Mouse (Mus musculus) spleen, adult 2 months (tissue): Measurements from ENCODE around the gene Mroh8. TPM values are rescaled to one million over a fixed set of nuclear protein-coding genes. Genes with fewer than 3 reads are reported as not detected.

Experiments used
- DNase-seq, 2 experiments: peaks; one replicate each; pipeline versions ENCODE4 v3.0.0 to v3.0.0-alpha.2; 2012 to 2021; ENCODE audit warnings: low spot score in 2 of 2, low read depth in 1 of 2
- H3K27ac ChIP-seq: fragments of 200-500 bp; 2 replicates; pipeline ENCODE4 v1.5.1; 2012; ENCODE audit warnings: low read length, inconsistent platforms; ENCODE audit not compliant: insufficient read depth
- H3K27me3 ChIP-seq: fragments of 200-500 bp; 2 replicates; pipeline ENCODE4 v1.6.1; 2012; ENCODE audit warnings: mild to moderate bottlenecking, moderate library complexity, low read length, inconsistent platforms; ENCODE audit not compliant: control insufficient read depth, insufficient read depth
- H3K36me3 ChIP-seq: fragments of 200-500 bp; 2 replicates; pipeline ENCODE4 v1.6.1; 2012; ENCODE audit warnings: mild to moderate bottlenecking, low read length, inconsistent platforms; ENCODE audit not compliant: control insufficient read depth, insufficient read depth
- H3K4me1 ChIP-seq: fragments of 200-500 bp; 2 replicates; pipeline ENCODE4 v1.6.1; 2011; ENCODE audit warnings: inconsistent platforms; ENCODE audit not compliant: control insufficient read depth, insufficient read depth, insufficient read length
- H3K4me3 ChIP-seq: fragments of 200-500 bp; 2 replicates; pipeline ENCODE4 v1.5.1; 2011; ENCODE audit warnings: mild to moderate bottlenecking, inconsistent platforms; ENCODE audit not compliant: insufficient read depth, insufficient read length; ENCODE audit errors: extremely low read depth
- CTCF ChIP-seq: fragments of 200-500 bp; IDR thresholded peaks from 2 replicates; pipeline ENCODE4 v1.5.1; 2011; ENCODE audit warnings: mild to moderate bottlenecking, inconsistent platforms; ENCODE audit not compliant: insufficient read depth, insufficient read length, insufficient replicate concordance; ENCODE audit errors: extremely low read depth
- POLR2A ChIP-seq: fragments of 200-500 bp; IDR thresholded peaks from 2 replicates; pipeline ENCODE4 v1.6.1; 2011; ENCODE audit warnings: low read depth, low read length, inconsistent platforms
- WGBS: fragments of 180-500 bp; shearing (Covaris S2); methylation state at CpG from one replicate; pipeline ENCODE4 v1.1.7; 2018; 5-methylcytosine and 5-hydroxymethylcytosine counted together
- polyA plus RNA-seq: library from polyadenylated mRNA; depleted of rRNA; stranded (reverse); fragments of >200 nt; gene quantifications from 2 replicates; pipeline ENCODE4 v1.2.3, GENCODE M21; 2012

Gene Mroh8
- polyA plus RNA-seq, 1 experiment: 0.18 TPM

GRCm38 (mm10) chr2:157317220-157317619 lies 37.9 kb upstream of the Mroh8 start:
- no peaks in the 10 kb centered on the region for H3K27me3 ChIP-seq
- no peak for DNase-seq
- no peak overlapping the region for H3K4me3 ChIP-seq
- no peaks in the 10 kb centered on the region for H3K4me1 ChIP-seq
- H3K36me3 ChIP-seq: peaks cover 58% of the 10 kb centered on the region
- H3K27ac ChIP-seq: no peak overlapping the region
- 95% methylated on average over 6 of the region's 6 CpGs for WGBS
- no peak for TF ChIP-seq POLR2A
- no peak for TF ChIP-seq CTCF

- no peak overlapping the region for H3K4me3 ChIP-seq
- no peaks in the 10 kb centered on the region for H3K4me1 ChIP-seq
- DNase-seq: no peak
- peaks cover 56% of the 10 kb centered on the region for H3K36me3 ChIP-seq
- TF ChIP-seq POLR2A (no peak), CTCF (no peak)
- no peaks in the 10 kb centered on the region for H3K27me3 ChIP-seq
- H3K27ac ChIP-seq: no peak overlapping the region
- 97% methylated on average over 14 of the region's 14 CpGs for WGBS
Measured at GRCm38 (mm10) chr2:157316358-157316933, 37.1 kb upstream of the Mroh8 start.

GRCm38 (mm10) chr2:157315486-157315885 lies 36.1 kb upstream of the Mroh8 start:
- H3K27ac ChIP-seq: no peak overlapping the region
- WGBS: 90% methylated on average over 6 of the region's 6 CpGs
- DNase-seq: no peak
- no peaks in the 10 kb centered on the region for H3K4me1 ChIP-seq
- peaks cover 56% of the 10 kb centered on the region for H3K36me3 ChIP-seq
- H3K4me3 ChIP-seq: no peak overlapping the region
- no peaks in the 10 kb centered on the region for H3K27me3 ChIP-seq
- no peak for TF ChIP-seq CTCF
- no peak for TF ChIP-seq POLR2A

- H3K27ac ChIP-seq: no peak overlapping the region
- no peak for TF ChIP-seq CTCF
- no peak for TF ChIP-seq POLR2A
- H3K4me1 ChIP-seq: no peaks in the 10 kb centered on the region
- no peak for DNase-seq
- H3K4me3 ChIP-seq: no peak overlapping the region
- peaks cover 53% of the 10 kb centered on the region for H3K36me3 ChIP-seq
- H3K27me3 ChIP-seq: no peaks in the 10 kb centered on the region
- WGBS: 91% methylated on average over 7 of the region's 7 CpGs
Measured at GRCm38 (mm10) chr2:157314310-157314709, 35.0 kb upstream of the Mroh8 start.

GRCm38 (mm10) chr2:157313718-157314117 lies 34.4 kb upstream of the Mroh8 start:
- TF ChIP-seq POLR2A: no peak
- TF ChIP-seq CTCF: no peak
- WGBS: over 99% methylated on average over 3 of the region's 3 CpGs
- DNase-seq: no peak

GRCm38 (mm10) chr2:157310963-157311637 lies 31.8 kb upstream of the Mroh8 start:
- Histone ChIP-seq H3K36me3 (peaks cover 45% of the 10 kb centered on the region), H3K4me1 (no peaks in the 10 kb centered on the region), H3K4me3 (no peak overlapping the region), H3K27ac (no peak overlapping the region), H3K27me3 (no peaks in the 10 kb centered on the region)
- DNase-seq: no peak
- TF ChIP-seq CTCF (no peak), POLR2A (no peak)
- WGBS: 74% methylated on average over 6 of the region's 6 CpGs

More at GRCm38 (mm10) chr2:157313718-157314117, 34.4 kb upstream of the Mroh8 start:
- Histone ChIP-seq H3K4me3 (no peak overlapping the region), H3K36me3 (peaks cover 53% of the 10 kb centered on the region), H3K27ac (no peak overlapping the region), H3K27me3 (no peaks in the 10 kb centered on the region), H3K4me1 (no peaks in the 10 kb centered on the region)

GRCm38 (mm10) chr2:157309611-157310010 lies 30.3 kb upstream of the Mroh8 start:
- Histone ChIP-seq H3K4me3 (no peak overlapping the region), H3K36me3 (peaks cover 35% of the 10 kb centered on the region)
- WGBS: 94% methylated on average over 8 of the region's 8 CpGs

More at GRCm38 (mm10) chr2:157309611-157310010, 30.3 kb upstream of the Mroh8 start:
- Histone ChIP-seq H3K27me3 (no peaks in the 10 kb centered on the region), H3K4me1 (no peaks in the 10 kb centered on the region), H3K27ac (no peak overlapping the region)
- TF ChIP-seq POLR2A: no peak
- TF ChIP-seq CTCF: no peak
- DNase-seq: no peak
